Mouse (Mus musculus) kidney, postnatal 25 days (tissue): ENCODE results near the gene Tsks.

Source experiments
- DNase-seq, 2 experiments: peaks; one replicate each; pipeline ENCODE4 v3.0.0; 2021; ENCODE audit warnings: mixed read lengths in 2 of 2

Gene Tsks

GRCm38 (mm10) chr7:44952611-44953306 is 9.8 kb downstream of the Tsks start:
- peak; percentile 97 for DNase-seq

- DNase-seq = no peak
Observed at GRCm38 (mm10) chr7:44953561-44953960, 10.6 kb downstream of the Tsks start.

DNA sequence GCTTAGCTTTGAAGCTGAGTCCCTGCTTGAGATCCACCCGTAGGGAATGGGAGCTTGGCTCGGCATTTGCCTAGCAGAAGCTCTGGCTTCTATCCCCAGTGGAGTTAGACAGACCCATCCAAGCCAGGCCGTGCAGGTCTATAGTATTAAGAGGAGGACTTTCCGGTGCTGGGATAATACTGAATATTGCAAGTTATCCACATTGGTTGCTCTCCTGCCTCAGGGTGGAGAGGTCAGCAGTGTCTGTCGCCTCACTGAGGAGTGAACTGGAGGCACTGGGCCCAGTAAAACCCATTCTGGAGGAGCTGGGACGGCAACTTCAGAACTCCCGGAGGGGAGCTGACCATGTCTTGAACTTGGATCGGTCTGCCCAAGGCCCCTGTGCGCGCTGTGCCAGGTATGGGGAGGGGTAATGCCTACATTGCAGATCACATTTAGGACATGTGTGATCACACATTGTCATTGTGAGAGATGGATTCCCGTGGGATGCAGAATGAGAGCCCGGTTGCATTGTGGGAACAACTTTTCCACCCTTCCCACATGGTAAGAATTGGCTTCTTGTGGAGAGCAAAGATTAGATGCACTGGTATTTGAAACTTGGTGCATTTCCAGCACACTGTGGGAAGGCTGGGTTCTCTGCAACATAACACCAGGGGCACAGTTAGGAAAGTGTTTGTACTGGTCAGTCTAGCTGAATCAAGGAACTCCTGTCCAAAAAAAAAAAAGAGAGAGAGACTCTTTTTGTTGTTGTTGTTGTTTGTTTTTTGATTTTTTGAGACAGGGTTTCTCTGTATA is 11.3 kb downstream of the Tsks start:
- DNase-seq = no peak

GRCm38 (mm10) chr7:44955628-44956027 is 12.6 kb downstream of the Tsks start:
- no peak for DNase-seq

- no peak for DNase-seq
Observed at GRCm38 (mm10) chr7:44956266-44956665, 13.3 kb downstream of the Tsks start.

- no peak for DNase-seq
Observed at GRCm38 (mm10) chr7:44957183-44957835, 14.3 kb downstream of the Tsks start.

GRCm38 (mm10) chr7:44958208-44958607 is 15.2 kb downstream of the Tsks start:
- DNase-seq = peak; percentile 64 to 71

GRCm38 (mm10) chr7:44959281-44959680 is 16.3 kb downstream of the Tsks start:
- no peak for DNase-seq

- no peak for DNase-seq
Observed at GRCm38 (mm10) chr7:44959874-44960511, 17.0 kb downstream of the Tsks start.

DNA sequence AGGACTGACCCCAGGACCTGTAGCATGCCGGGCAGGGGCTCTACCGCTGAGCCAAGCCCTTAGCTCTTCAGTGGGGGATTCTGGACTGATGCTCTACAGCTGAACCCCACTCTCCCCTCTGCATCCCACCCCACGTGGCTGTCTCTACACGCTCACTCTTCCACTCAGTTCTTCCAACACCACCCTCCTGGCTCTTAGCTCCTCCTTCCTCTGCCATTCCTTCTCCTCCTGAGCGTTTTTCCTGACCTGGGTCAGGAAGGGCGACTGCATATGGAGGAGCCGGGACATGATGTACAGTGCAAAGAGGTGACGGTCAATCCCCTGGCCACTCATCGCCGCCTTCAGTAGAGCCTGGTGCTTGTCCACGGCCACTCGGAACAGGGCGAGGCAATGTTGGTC is 17.5 kb downstream of the Tsks start:
- DNase-seq = no peak

DNA sequence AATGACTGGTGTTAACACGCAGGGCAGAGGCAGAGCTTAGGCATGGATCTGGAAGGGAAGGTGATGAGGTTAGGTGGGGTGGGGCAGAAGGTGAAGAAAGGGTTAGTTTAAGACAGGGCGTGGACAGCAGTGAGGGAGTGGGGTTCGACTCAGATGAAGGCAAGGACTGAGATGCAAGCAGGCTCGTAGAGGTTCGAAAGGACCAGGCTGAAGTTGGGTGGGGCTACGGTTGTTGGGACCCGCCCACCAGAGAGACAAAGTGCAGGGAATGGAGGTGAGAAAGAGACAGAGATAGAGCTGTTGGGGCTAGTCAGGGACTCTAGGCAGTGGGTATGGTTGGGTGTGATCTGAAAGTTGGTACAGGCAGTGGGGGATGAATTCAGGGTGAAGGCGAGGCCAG is 19.3 kb downstream of the Tsks start:
- DNase-seq = peak in 1 of 2 experiments; percentile 11

DNA sequence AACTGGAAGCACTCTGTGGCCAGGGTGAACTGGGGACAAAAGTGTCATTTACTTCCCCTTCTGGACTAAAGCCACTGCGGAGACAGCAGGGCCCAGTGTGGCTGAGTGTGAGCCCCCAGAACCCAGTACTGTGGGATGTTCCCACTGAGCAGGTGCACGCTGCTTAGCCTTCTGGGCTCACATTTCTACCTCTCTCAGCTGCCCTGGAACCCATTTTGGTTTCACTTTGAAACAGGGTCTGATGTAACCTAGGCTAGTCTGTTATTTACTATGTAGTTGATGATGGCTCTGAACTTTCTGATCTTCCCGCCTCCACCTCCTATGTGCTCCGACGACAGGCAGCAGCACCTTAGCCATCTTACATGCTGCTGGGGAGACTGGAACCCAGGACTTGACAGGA is 19.8 kb downstream of the Tsks start:
- peak in 1 of 2 experiments; percentile 16 for DNase-seq

GRCm38 (mm10) chr7:44964990-44965389 is 22.0 kb downstream of the Tsks start:
- DNase-seq = no peak

DNA sequence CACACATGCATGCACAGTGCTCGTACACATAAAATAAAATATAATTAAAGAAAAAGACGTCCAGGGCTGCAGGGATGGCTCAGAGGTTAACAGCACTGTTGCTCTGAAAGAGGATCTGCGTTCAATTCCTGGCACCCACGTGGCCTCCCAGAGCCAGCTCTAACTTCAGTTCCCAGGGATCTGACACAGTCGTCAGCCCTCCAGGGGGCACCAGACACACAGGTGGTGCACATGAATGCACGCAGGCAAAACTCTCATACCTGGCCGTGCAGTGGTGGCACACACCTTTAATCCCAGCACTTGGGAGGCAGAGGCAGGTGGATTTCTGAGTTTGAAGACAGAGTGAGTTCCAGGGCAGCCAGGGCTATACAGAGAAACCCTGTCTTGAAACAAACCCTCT is 23.0 kb downstream of the Tsks start:
- DNase-seq = peak in 1 of 2 experiments; percentile 58

DNA sequence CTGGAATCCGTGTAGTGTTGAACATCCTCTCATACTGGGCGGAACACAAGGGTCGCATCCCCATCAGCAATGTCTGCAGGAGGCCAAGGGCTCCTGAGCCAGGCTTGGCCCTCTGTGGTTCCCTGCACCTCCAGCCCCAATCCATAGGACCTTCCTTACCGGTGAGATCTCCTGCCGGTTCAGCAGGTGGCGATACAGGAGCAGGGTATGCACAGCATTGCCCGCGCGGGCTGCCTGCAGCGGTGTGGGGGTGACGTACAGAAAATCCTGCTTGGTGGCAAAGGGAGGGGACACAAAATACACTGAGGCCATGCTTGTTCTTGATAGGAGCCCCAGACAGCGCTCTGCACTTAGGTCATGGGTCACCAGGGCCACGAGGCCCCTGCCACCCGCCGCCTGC is 23.6 kb downstream of the Tsks start:
- DNase-seq = no peak

GRCm38 (mm10) chr7:44970231-44970691 is 27.3 kb downstream of the Tsks start:
- peak; percentile 90 to 95 for DNase-seq

GRCm38 (mm10) chr7:44971142-44971541 is 28.1 kb downstream of the Tsks start:
- DNase-seq = no peak

GRCm38 (mm10) chr7:44973415-44974130 is 30.6 kb downstream of the Tsks start:
- no peak for DNase-seq

DNA sequence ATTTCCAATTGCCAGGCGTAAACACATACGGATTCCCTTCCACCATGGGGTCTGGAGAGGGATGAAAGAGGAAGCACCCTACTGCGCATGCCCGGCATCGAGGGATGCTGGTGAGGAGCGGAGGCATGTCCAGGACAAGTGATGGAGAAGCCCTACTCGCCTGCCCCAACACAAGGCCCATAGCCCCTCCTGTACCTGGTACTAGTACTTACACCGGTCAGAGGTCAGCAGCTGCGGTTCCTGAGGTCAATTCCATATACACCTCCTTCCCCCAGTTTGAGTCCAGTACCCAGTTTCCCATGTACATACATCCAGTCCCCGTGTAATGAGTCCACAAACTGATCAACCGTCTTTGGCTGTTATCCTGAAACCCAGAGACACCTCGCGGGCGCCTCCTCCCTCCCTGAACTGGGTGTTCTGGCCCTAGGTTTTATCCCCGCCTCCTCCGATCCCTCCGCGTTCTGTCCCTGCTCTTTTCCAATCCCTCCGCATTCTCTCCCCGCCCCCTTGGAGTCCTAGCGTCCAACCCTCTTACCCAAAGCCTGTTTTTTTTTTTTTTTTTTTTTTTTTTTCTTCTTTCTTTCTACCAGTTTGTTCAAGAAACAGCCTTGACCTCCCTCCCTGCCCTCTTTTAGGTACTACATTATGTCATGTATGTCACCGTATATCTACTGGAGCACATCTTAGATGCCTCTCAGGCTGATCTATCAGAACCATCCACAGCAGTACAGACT is 31.5 kb downstream of the Tsks start, which contains the start of gene Cpt1c:
Gene Cpt1c (minus strand): TSS at position 469 of the 734 bp plus-strand sequence.
- DNase-seq = peak; percentile 77 to 87

DNA sequence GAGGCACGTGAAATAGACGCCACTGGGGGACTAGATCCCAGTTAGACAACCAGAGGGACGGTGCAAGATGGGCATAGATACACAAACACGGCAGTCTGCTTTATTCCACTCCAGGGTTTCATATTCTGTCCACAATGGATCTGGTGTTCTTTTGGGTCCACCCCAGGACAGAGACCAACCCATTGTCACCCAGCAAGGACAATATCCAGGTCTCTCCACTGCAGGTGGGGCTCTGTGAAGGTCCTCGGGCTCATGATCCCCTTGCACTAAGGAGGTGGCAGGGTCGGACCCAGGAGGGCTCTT is 32.1 kb downstream of the Tsks start:
- DNase-seq = no peak

DNA sequence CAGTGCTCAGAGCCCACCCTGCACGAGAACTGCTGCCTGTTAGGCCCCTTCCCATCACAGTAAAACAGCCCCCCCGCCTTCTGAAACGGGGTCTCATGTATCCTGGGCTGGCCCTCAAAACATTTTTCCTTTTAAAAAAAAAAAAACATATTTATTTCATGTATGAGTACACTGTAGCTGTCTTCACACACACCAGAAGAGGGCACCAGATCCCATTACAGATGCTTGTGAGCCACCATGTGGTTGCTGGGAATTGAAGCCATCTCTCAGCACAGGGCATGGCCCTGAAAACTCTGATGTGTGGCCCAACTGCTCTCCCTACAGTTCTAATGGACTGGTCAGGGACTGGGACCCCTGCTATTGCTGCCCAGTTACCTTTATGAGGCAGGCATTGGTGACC is 35.3 kb downstream of the Tsks start:
- no peak for DNase-seq

- no peak for DNase-seq
Observed at GRCm38 (mm10) chr7:44981539-44981938, 38.5 kb downstream of the Tsks start.
